Mouse (Mus musculus) G1E (cell line): ENCODE measurements around the gene Hexim2.

Experiments
- CTCF ChIP-seq: IDR thresholded peaks from 2 replicates; pipeline ENCODE4 v1.5.1; 2012; ENCODE audit warnings: low read depth, low read length, inconsistent platforms, mixed read lengths
- GATA1 ChIP-seq: IDR thresholded peaks from 2 replicates; pipeline ENCODE4 v1.6.1; 2012; ENCODE audit warnings: borderline replicate concordance, low read length, inconsistent platforms, mixed read lengths
- GATA2 ChIP-seq: IDR thresholded peaks from 2 replicates; pipeline ENCODE4 v1.6.1; 2012; ENCODE audit warnings: low read depth, low read length, inconsistent platforms, borderline replicate concordance
- POLR2AphosphoS5 ChIP-seq: IDR thresholded peaks from 2 replicates; pipeline ENCODE4 v1.6.1; 2012; ENCODE audit warnings: low read depth, low read length, inconsistent platforms; ENCODE audit not compliant: insufficient replicate concordance
- TAL1 ChIP-seq: conservative IDR thresholded peaks from 2 replicates; pipeline ENCODE4 v1.6.1; 2012; ENCODE audit warnings: low read depth, low read length, inconsistent platforms, mixed read lengths

- no peak for TF ChIP-seq CTCF
- TF ChIP-seq TAL1: no peak
- TF ChIP-seq GATA1: no peak
- TF ChIP-seq POLR2AphosphoS5: no peak
- TF ChIP-seq GATA2: no peak
Measured at GRCm38 (mm10) chr11:103180426-103180825, 48.2 kb downstream of the Hexim2 start.
